Mouse (Mus musculus): ENCODE results near the gene Ice2.

Gene Ice2

DNA sequence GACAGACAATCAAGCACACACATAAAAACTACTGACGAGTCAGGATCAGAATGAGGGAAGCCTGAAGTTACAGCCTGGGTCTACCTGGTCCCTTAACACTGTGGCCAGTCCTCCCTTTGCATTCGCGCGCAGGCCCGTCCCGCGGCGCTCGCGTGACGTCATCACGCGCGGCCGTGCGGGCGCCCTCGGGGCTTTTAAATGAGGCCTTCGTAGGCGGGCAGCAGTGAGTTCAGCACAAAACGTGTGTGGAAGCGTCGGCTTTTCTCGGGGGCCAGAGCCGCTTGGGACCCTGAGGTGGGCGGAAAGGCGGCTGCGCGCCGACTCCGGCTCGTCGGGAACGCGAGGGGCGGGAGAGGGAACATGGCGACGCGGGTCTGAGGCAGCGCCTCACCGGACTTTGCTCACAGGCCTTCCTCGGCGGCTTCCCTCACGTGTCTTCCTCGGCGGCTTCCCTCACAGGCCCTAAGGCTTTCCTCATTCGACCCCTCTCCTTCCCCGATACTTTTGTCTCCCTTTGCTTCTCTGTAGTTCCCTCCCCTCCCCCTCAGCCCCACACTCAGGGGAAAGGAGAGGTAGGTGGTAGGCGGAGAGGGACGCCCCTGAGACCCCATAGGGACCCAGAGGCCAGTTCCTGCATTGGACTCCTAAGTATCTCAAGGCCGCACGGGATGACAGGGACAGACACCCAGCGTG lies at the start of gene Ice2:
Gene Ice2, plus strand, starts transcription at position 147 of the 693 bp plus-strand sequence.
- DNase-seq, result peak; percentile 98

- no peak for DNase-seq
Measured at GRCm38 (mm10) chr9:69349537-69349936, 48.2 kb upstream of the Ice2 start.

GRCm38 (mm10) chr9:69354228-69354627 lies 43.5 kb upstream of the Ice2 start:
- no peak for DNase-seq

GRCm38 (mm10) chr9:69357834-69358233 lies 39.9 kb upstream of the Ice2 start:
- DNase-seq, result no peak

DNA sequence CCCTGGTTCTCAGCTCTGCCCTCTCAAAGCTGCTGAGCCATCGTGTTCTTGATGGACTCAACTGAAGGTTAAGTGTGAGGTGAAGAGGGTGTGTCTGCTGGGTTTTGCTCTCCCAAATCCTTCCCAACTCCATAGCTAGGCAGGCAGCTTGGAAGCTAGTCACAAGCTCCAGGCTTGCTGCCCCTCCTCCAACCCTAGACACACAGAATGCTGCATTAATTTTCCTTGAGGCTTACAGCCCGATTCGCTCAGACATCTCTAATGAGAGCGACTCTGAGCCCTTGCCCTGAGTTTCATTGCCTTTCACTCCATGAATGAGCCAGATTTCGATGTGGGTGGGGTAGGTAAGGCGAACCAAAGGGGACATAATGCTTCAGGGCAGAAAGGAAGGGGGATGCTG lies 38.9 kb upstream of the Ice2 start:
- DNase-seq, result no peak

DNA sequence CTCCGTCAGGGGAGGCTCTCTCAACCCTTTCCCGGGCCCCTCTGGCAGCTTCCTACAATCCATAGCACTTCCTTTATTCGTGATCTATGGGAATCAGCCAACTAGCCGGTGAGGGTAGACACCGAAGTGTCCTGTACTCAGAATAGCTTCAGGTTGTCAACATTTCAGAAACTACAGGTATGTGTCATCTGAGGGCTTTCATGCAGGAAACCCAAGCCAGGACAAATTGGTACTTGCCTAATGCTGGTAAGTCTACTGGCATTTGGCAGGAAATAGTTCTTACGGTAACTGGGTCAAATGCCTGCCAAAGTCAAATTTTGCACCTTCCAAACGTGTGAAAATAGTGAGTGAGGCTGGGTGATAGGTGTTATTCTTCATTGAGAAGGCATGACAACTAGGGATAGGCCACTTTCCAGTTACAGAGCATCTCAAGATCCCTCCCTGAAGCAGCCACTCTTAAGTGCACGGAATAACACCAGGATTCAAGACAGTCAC lies 35.7 kb upstream of the Ice2 start:
- DNase-seq, result no peak

DNA sequence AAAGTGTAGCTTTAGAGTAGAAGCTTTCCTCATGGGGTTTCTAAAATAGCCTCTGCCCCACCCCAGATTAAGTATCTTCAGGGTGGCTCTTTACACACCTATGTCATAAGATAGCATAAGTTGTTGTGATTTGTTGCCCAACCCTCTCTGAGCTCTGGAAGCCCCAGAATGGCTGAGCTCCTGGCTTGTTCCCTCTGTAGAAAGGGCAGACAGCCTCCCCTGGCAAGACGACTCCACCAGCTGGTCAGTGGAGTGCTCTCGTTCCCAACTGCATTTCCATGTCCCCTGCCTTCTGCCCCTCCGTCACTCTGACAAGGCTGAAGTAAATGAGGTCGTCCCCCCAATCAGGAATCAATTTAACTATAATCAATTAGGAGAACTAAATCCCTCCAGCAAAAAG lies 34.9 kb upstream of the Ice2 start:
- DNase-seq, result no peak

GRCm38 (mm10) chr9:69364117-69364516 lies 33.6 kb upstream of the Ice2 start:
- no peak for DNase-seq

DNA sequence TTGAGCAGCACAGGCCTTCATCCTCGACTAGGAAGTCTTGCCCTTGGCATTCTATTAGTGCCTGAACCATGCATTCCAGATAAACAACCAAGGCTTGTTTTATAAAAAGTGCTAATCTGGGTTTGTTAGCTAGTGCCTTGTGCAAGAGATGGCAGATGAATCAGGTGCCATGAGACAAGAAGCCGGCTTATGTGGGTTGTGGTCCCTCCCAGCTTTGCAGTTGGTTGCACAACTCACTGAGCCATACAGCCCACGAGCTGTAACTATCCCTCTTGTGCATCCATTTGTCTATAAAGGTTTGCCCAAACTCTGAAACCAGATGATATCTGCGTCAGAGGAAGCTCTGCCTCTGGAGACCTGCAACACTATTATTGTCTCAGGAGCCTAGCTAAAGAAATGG lies 30.7 kb upstream of the Ice2 start:
- no peak for DNase-seq

GRCm38 (mm10) chr9:69368071-69368470 lies 29.6 kb upstream of the Ice2 start:
- DNase-seq, result peak; percentile 94

DNA sequence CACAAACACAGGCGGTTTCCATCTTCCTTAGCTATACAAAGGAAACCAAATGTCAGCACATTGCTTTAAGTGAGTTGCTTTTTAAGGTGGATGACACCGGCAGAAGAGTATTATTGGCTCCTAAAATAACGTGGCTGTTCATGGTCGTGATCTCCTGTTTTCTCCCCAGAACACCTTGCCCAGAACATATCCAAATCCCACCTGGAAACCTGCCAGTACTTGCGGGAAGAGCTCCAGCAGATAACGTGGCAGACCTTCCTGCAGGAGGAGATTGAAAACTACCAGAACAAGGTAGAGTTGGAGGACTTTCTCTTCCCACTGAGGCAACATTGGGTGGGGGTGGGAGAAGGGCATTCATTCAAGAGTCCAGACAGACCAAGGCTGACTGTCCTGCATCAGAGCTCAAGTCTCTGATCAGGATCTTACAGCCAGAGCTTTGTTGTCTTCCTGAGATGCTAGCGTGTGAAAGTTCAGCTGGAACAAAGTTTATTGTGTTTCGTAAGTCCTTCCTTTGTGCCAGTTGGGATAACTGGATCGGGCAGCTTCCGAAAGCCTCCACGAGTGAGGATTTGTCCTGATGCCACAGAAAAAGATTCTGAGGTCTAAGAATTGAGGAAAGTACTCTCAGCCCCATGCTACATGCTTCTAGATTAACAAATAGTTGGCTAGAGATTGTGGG lies 26.5 kb upstream of the Ice2 start:
- DNase-seq, result no peak

DNA sequence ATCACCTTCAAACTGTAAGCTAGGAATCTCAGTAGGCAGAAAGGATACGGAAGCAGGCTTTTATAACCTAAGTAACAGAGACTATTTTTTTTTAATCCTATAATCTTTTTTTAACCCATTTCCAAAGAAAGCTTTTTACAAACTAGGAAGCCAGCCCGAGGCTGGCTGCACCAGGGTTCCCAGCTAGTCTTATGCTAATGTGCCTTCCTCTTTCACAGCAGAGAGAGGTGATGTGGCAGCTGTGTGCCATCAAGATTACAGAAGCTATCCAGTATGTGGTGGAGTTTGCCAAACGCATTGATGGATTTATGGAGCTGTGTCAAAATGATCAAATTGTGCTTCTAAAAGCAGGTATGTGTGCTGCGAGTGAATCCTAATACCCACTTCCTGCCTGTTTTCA lies 24.8 kb upstream of the Ice2 start:
- DNase-seq, result no peak

GRCm38 (mm10) chr9:69376982-69377653 lies 20.6 kb upstream of the Ice2 start:
- no peak for DNase-seq

DNA sequence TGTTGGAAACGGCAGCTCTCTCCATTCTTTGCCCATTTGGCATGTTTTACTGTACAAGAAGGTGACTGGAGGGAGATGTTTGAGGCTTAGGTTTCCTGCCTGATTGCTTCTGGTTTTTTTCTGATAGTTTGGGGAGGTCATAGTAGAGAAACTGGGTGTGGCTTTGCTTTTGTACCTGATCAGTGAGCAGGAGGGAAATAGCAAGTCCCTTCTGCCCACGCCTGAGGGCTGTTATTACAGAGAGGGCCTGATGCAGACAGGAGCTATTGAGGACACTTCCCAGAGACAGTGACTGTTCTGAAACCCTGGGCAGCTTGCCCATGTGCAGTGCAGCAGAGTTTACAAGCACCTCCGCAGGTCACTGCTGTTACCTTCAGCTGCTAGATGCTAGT lies 20.1 kb upstream of the Ice2 start:
- DNase-seq, result no peak

- DNase-seq, result peak; percentile 64
Measured at GRCm38 (mm10) chr9:69380546-69380945, 17.2 kb upstream of the Ice2 start.

- peak; percentile 65 for DNase-seq
Measured at GRCm38 (mm10) chr9:69381741-69382140, 16.0 kb upstream of the Ice2 start.

DNA sequence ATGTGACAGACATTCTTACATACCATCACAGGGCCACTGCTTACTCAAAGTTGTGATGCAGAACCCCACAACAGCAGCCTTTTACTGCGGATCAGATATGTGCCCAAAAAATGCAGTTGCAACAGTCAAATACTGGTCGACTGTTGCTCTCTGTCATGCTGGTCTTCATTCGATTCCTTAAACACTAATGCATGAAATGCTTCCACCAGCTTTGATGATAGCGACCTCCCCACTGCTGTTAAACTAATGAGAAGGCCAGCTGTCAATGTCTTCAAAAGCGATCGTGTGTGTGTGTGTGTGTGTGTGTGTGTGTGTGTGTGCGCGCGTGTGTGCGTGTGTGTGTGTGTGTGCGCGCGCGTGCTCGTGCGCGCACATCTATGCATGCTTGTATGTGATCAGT lies 13.2 kb upstream of the Ice2 start:
- DNase-seq, result peak; percentile 30

GRCm38 (mm10) chr9:69384905-69385304 lies 12.8 kb upstream of the Ice2 start:
- DNase-seq, result peak; percentile 53

DNA sequence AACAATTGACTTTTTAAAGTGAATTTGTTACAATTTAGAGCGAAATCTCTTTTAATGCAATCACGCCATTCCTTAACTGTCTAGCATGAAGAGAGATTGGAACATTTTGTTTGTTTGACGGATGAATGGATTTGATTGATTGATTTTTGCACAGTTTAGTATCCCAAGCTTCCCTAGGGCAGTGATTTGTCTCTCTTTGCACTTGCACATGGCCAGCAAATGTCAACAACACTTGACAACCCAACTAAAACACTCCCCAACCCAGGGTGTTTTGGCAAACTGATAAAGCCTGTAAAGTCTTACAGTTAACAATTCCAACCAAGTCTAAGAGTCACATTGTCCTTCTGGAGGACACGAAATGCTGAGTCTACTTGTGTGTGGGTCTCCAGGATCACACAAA lies 10.4 kb upstream of the Ice2 start:
- peak; percentile 54 for DNase-seq

DNA sequence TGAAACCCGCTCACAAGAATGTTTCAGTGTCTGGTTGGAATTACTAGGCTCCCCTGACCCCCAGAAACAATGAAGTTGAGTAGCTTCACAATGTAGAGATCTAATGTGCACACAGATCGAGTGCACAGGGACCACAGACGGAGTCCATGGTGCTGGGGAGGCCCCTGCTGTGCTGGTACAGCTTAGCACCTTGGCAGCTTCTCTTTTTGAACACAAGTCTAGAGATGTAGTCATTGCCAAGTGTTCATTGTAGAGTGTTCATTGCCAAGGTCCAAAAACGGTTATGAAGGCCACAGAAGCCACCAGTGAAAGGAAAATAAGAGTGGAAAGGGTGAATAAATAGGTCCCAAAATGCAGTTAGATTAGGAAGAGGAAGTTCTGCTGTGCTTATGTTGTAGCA lies 7.1 kb upstream of the Ice2 start:
- DNase-seq, result peak; percentile 78

GRCm38 (mm10) chr9:69394234-69394633 lies 3.5 kb upstream of the Ice2 start:
- DNase-seq, result peak; percentile 85

DNA sequence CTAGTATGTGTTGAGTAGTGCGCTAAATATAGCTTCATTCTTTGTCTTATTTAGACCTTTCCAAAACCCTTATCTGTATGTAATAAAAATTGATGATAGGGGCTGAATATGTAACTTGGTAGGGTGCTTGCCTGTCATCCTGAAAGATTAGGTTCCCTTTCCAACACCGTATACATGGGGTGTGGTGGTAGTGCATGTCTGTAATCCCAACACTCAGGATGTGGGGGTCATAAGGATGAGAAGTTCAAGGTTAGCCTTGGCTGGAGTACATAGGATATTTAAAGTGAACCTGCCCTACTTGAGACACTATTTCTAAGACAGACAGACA lies 310 bp upstream of the Ice2 start:
- no peak for DNase-seq

- no peak for DNase-seq
Measured at GRCm38 (mm10) chr9:69398453-69398850, 746 bp downstream of the Ice2 start.

DNA sequence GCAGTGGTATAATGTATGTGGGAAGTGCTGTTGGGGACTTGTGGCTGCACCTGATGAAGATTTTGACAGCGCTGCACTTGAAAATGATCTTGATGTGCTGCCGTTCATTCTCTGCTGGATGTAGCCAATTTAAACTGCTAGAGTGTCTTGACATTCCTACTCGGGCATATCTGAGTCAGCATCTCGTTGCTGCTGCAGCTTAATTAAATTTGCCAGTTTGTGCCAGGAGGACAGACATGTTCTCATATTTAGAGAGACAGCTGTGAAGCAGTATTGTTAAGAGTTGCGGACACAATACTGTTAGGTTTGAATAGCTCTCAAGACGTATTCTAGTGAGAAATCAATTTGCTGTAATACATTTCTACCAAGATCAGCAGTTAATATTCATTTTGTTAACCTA lies 7.0 kb downstream of the Ice2 start:
- DNase-seq, result no peak

Measured in heart, adult 11 months (tissue).